Mouse (Mus musculus) cerebellum, adult 2 months (tissue): ENCODE results near the gene Th.

ENCODE experiments used
- CTCF ChIP-seq: fragments of 200-500 bp; IDR thresholded peaks from 2 replicates; pipeline ENCODE4 v1.5.1; 2011; ENCODE audit warnings: low read depth, mild to moderate bottlenecking, control low read depth, low read length, moderate library complexity, borderline replicate concordance; ENCODE audit not compliant: insufficient read depth
- POLR2A ChIP-seq: fragments of 200-500 bp; IDR thresholded peaks from 2 replicates; pipeline ENCODE4 v1.6.1; 2011; ENCODE audit warnings: low read length, control low read depth, borderline replicate concordance; ENCODE audit not compliant: insufficient read depth

DNA sequence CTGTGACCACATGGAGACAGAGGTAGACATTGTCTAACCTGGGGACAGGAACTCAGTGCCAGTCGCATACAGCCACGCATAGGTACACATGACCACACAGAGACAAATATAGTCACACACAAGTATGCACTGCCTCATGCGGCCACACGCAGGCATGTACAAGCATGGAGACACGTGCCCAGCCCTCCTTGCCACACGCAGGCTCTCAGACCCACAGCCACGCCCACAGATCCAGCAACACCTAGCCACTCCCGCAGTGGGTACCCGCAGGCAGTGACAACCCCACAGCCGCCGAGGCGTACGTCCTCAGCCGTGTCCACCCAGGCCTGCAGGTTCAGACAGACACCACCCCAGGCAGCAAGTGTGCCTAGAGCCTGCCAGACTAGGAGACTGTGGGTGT, 4.8 kb upstream of the Th start:
- TF ChIP-seq CTCF = no peak
- no peak for TF ChIP-seq POLR2A
